Mouse (Mus musculus) limb, embryonic 14.5 days (tissue): ENCODE data around the gene Tpst2. TPM values are rescaled to one million over a fixed set of nuclear protein-coding genes. Genes with fewer than 3 reads are reported as not detected.

Experiments
- ATAC-seq: fragments of 200-750 bp; cut with Nextera tagmentation; 2 replicates; pipeline ENCODE4 v1.8.0; 2017; ENCODE audit warnings: low read depth, moderate number of reproducible peaks, moderate TSS enrichment; ENCODE audit not compliant: low FRiP score
- DNase-seq: peaks from one replicate; pipeline ENCODE4 v3.0.0-alpha.2; 2015; ENCODE audit warnings: low spot score
- H3K27ac ChIP-seq: fragments of 300-500 bp; sonication (generic); replicated peaks from 2 replicates; pipeline ENCODE4 v1.5.1; 2014; ENCODE audit warnings: low read depth, mild to moderate bottlenecking, low read length, moderate library complexity, mixed read lengths
- H3K27me3 ChIP-seq: fragments of 300-500 bp; sonication (generic); 2 replicates; pipeline ENCODE4 v1.6.1; 2014; ENCODE audit warnings: low read length, mixed read lengths; ENCODE audit not compliant: control insufficient read depth, insufficient read depth
- H3K36me3 ChIP-seq: fragments of 300-500 bp; sonication (generic); 2 replicates; pipeline ENCODE4 v1.6.1; 2014; ENCODE audit warnings: mild to moderate bottlenecking, low read length, moderate library complexity, mixed read lengths; ENCODE audit not compliant: control insufficient read depth, insufficient read depth
- H3K4me1 ChIP-seq: fragments of 300-500 bp; sonication (generic); 2 replicates; pipeline ENCODE4 v1.6.1; 2014; ENCODE audit warnings: antibody characterized with exemption, low read length, mixed read lengths; ENCODE audit not compliant: control insufficient read depth, insufficient read depth
- H3K4me2 ChIP-seq: fragments of 300-500 bp; sonication (generic); replicated peaks from 2 replicates; pipeline ENCODE4 v1.6.1; 2014; ENCODE audit warnings: low read depth, mild to moderate bottlenecking, low read length, moderate library complexity; ENCODE audit not compliant: severe bottlenecking
- H3K4me3 ChIP-seq: fragments of 300-500 bp; sonication (generic); replicated peaks from 2 replicates; pipeline ENCODE4 v1.5.1; 2014; ENCODE audit warnings: low read length
- H3K9ac ChIP-seq: fragments of 300-500 bp; sonication (generic); 2 replicates; pipeline ENCODE4 v1.6.1; 2014; ENCODE audit warnings: mild to moderate bottlenecking, low read depth, low read length, moderate library complexity; ENCODE audit not compliant: severe bottlenecking
- H3K9me3 ChIP-seq: fragments of 300-500 bp; sonication (generic); 2 replicates; pipeline ENCODE4 v1.6.1; 2016; ENCODE audit warnings: low read length; ENCODE audit not compliant: control insufficient read depth
- POLR2A ChIP-seq: fragments of 200-500 bp; IDR thresholded peaks from 2 replicates; pipeline ENCODE4 v1.8.0; 2012; ENCODE audit warnings: inconsistent platforms, mild to moderate bottlenecking, moderate library complexity, borderline replicate concordance; ENCODE audit not compliant: insufficient read depth, insufficient read length; ENCODE audit errors: extremely low read depth
- WGBS: fragments of 180-500 bp; shearing (Covaris S2); extraction: QIAGEN DNeasy Blood & Tissue Kit; methylation state at CpG from one replicate; pipeline ENCODE4 v1.1.7; 2014; 5-methylcytosine and 5-hydroxymethylcytosine counted together
- polyA plus RNA-seq, 2 experiments: library from polyadenylated mRNA; depleted of rRNA in 1 of 2; stranded (reverse) in 1 of 2; unstranded in 1 of 2; fragments of >200 nt; fragmentation: Nextera tagmentation in 1 of 2; extraction: Ambion mirVana in 1 of 2; gene quantifications; 2 replicates each; pipeline versions ENCODE4 v1.2.1 to v1.2.3; 2012 to 2014

The Tpst2 gene
- polyA plus RNA-seq, 2 experiments: 37.0 to 39.7 TPM

DNA sequence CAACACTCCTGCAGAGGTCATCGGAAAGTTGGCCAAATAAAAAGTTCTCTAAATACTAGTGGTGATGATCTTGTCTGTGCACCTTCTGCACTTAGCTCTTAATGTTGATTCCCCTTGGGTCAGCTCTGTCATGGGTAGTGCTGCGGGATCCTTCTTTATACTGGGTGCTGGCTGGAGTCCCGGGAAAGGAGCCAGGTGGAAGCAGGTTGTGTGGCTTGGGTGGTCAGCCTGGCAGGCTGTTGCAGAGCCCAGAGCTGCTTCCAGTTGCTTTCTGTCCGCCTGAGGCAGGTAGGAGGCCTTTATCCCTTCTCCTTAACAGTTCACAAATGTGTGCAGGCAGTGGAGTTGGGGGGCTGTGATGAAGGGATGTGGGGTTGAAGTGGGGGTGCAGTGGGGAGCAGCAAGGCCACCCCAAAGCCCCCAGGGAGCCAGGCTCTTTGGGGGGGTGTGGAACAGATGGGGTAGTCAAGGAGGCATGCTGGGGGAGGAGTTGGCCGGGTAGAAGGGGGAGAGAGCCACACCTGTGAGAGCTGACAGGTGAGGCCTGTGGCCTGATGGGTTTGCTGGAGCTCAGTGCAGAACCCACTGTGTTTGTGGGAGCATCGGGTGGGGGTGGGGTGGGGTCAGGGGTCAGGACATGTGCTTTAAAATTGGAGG is 5.8 kb downstream of the Tpst2 start:
- Histone ChIP-seq H3K4me2 (no peak overlapping the region), H3K27me3 (no peaks in the 10 kb centered on the region), H3K4me3 (no peak overlapping the region), H3K4me1 (peaks cover 8% of the 10 kb centered on the region), H3K9me3 (no peaks in the 10 kb centered on the region), H3K27ac (no peak overlapping the region), H3K36me3 (no peaks in the 10 kb centered on the region; the same call in 1 of the 2 replicates), H3K9ac (no peak overlapping the region)
- 71% methylated on average over 6 of the region's 6 CpGs for WGBS
- no peak for DNase-seq
- no peak for TF ChIP-seq POLR2A
- ATAC-seq: no peak

DNA sequence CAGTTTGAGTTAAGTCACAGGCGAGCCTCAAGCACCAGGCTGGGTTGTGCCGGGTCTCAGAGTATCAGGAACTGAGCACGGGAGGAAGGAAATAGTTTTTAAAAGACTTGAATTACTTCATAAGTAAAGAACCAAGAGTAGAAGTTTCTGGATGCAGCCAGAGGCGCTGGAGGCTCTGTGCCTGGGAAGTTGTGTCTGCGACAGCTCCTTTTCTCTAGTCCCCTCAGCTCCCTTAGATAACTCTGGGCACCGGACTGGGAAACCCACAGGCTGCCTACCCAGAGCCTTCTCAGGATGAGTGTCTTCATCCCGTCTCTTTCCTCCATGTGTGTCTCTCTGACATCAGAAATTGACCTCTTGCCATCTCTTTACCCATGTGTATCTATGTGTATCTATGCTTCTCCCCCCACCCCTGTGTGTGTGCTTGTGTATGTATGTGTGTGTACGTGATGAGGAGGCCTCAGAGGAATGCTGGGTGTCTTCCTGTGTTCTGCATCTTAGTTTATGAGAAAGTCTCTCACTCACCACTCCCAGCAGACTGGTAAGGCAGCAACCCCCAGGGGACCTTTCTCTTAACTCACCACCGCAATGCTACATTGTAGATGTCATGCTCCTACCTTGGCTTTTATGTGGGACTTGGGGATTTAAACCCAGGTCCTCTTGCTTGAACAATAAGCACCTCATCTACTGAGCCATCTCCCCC is 6.4 kb downstream of the Tpst2 start:
- 74% methylated on average over 9 of the region's 9 CpGs for whole genome bisulfite sequencing
- H3K4me2 ChIP-seq: no peak overlapping the region
- ATAC-seq (no peak), DNase-seq (no peak)
- no peak overlapping the region for H3K9ac ChIP-seq
- H3K27me3 ChIP-seq: no peaks in the 10 kb centered on the region
- no peaks in the 10 kb centered on the region for H3K9me3 ChIP-seq
- H3K4me1 ChIP-seq: peaks cover 2% of the 10 kb centered on the region; the same call in 1 of the 2 replicates
- TF ChIP-seq POLR2A: no peak
- no peaks in the 10 kb centered on the region; the same call in 1 of the 2 replicates for H3K36me3 ChIP-seq
- no peak overlapping the region for H3K27ac ChIP-seq
- no peak overlapping the region for H3K4me3 ChIP-seq

DNA sequence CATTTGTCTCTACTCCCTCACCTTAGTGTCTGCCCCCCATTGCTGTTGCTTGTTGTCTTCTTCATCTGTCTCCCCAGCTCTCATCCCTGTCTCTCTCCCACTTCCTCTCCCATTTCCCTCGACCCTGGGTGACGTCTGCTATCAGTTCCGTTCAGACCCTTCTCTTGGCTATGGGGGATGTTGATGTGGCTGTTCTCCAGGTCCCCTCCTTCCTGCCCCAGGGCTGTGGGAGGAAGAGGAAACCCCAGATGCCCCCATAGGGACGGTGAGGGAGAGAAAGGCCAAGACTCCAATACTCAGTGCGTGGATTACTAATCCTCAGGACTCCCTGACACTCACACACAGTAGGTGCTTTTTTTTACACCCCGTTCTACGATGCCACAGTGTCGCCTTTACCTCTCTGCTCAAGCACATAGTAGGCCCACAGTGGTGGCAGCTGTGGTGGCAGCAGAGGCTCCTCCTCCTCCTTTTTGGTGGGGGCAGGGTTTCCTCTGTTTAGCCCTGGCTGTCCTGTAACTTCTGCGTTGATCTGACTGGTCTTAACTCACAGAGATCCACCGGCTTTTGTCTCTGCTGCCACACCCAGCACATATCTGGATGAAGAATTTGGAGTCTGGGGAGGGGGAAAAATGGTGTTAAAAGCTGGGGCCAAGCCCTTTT is 7.2 kb downstream of the Tpst2 start:
- no peak for TF ChIP-seq POLR2A
- Histone ChIP-seq H3K9ac (no peak overlapping the region), H3K36me3 (no peaks in the 10 kb centered on the region; the same call in 1 of the 2 replicates), H3K9me3 (no peaks in the 10 kb centered on the region), H3K27me3 (no peaks in the 10 kb centered on the region), H3K4me3 (no peak overlapping the region), H3K4me1 (no peaks in the 10 kb centered on the region; the same call in 1 of the 2 replicates), H3K27ac (no peak overlapping the region), H3K4me2 (no peak overlapping the region)
- DNase-seq (no peak), ATAC-seq (no peak)
- 69% methylated on average over 10 of the region's 10 CpGs for WGBS

DNA sequence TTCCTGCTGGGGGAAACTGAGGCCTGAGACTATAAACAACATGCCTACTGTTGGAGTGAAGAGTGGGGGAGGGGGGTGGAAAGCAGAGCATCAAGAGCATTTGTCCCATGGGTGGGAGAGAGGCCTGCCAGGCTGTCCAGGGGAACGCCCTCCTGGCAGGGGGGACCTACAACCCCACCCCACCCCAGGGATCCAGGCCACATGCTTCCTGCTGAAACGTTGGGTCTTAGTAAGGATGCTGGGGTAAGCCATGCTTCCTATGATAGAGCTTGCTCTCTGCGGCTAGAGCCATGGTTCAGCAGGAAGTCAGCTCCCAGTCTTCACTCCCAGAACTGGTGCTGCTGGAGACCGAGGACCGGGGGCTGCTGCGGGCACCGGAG is 7.7 kb downstream of the Tpst2 start:
- H3K27me3 ChIP-seq: no peaks in the 10 kb centered on the region
- DNase-seq (no peak), ATAC-seq (no peak)
- WGBS: 76% methylated on average over 7 of the region's 7 CpGs
- no peaks in the 10 kb centered on the region; the same call in 1 of the 2 replicates for H3K36me3 ChIP-seq
- no peaks in the 10 kb centered on the region for H3K9me3 ChIP-seq
- H3K4me2 ChIP-seq: no peak overlapping the region
- no peaks in the 10 kb centered on the region; the same call in 1 of the 2 replicates for H3K4me1 ChIP-seq
- TF ChIP-seq POLR2A: no peak
- H3K27ac ChIP-seq: no peak overlapping the region
- no peak overlapping the region for H3K4me3 ChIP-seq
- H3K9ac ChIP-seq: no peak overlapping the region

DNA sequence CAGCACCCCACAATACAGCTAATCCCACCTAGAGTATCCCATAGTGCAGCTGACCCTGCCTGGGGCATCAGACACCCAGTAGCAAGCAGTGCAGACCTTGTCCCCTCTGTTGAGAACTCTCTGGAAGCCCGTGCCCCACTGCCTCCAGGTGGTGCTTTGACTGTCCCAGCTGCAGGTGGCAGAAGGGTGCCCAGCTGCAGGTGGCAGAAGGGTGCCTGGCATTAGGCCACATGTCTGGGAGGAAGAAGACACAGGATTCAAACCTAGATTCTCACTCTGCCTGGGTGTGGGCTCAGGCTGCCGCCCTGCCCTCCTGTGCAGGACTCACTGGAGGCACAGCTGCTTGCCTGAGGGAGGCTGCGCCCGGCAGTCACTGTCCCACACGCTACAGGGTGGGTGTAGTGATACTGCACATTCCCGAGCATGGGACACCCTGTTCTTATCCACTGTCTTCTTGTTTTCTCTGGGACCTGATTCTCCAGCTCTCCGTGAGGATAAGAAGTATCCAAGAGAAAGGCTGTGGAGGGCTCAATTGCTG is 9.1 kb downstream of the Tpst2 start:
- Histone ChIP-seq H3K4me1 (peaks cover 5% of the 10 kb centered on the region; the same call in 1 of the 2 replicates), H3K9ac (no peak overlapping the region), H3K9me3 (no peaks in the 10 kb centered on the region), H3K4me3 (no peak overlapping the region), H3K27ac (no peak overlapping the region), H3K27me3 (no peaks in the 10 kb centered on the region), H3K36me3 (no peaks in the 10 kb centered on the region), H3K4me2 (no peak overlapping the region)
- no peak for TF ChIP-seq POLR2A
- 91% methylated on average over 7 of the region's 7 CpGs for WGBS
- DNase-seq: no peak
- ATAC-seq: no peak
